Mouse (Mus musculus) liver, embryonic 14.5 days (tissue): ENCODE measurements around the gene Zdhhc12.
A peak's percentile ranks its signal among the peaks of the same experiment; 100 is the strongest.

Experiments used
- CTCF ChIP-seq: IDR thresholded peaks from 2 replicates; pipeline ENCODE4 v1.5.1; 2016; ENCODE audit warnings: antibody characterized with exemption, low read depth, control low read depth
- EP300 ChIP-seq: IDR thresholded peaks from 2 replicates; pipeline ENCODE4 v1.6.1; 2016; ENCODE audit warnings: antibody characterized with exemption, low read depth

DNA sequence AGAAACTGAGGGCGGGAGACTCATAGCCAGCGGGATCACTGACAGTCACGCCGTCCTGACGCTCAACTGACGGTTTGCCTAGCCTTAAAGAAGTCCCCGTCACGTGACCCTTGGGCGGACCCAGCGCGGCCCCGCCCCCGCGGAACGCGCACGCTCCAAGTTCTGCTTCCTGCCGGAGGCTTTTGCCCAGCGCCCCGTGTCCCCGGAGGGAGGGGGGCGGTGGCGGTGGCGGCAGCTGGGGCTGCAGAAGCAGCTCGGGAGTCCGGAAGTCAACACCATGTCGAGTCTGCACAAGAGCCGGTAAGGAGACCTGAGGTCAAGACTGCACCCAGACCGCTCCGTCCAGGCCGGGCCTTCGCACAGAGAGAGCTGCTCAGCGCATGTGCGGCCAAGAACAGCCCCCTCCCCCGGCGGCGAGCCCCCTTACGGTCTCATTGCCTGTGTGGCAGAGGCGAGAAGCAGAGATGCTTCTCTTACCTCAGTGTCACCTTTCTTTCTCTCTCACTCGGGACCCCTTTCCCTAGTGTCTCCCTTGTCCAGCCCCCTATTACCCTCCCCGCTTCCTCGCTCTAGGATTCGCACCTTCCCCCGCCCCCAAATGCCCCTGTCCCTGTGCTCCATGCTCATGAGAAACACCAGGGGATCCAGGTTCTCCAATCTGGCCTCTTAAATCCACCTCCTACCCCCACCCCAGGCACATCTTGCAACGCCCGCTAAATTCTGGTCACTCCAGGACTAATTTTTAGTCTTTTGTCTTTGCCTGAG, 40.3 kb upstream of the Zdhhc12 start, which contains the start of gene Tbc1d13:
- TF ChIP-seq CTCF: peak; percentile 12; the same call in 1 of the 2 replicates
- peak; percentile 41; the same call in 1 of the 2 replicates for TF ChIP-seq EP300
